In the genomic region with DNA sequence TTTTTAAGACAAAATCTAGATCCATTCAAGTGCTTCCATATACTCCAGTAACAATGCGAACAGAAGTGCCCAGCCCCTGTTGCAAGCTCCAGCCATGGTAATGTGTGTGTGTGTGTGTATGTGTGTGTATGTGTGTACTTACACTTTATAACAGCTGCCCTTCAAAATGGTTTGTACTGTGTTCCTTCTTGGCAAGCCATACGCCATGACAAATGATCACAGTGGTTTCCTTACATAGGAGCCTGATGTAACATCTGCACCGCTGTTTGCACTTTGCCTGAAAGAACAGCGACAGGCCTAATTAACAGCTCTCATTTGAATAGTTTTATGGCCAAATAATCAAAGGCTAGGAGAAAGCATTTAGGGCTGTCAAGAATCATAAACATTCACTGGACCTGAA, we compare ENCODE assay signal across 11 mouse cellular contexts. TPM values are rescaled to one million over a fixed set of nuclear protein-coding genes. Genes with fewer than 3 reads are reported as not detected.
DNase-seq lines count a peak whose midpoint lies in the region; ATAC-seq lines count a peak whose summit lies in the region.
"Had no signal": no experiment of that assay in that cellular context is flagged by ENCODE, and none has a peak within 500 bp of the region (broad histone marks: within the 10 kb centered on the region; RNA-seq: fewer than 3 reads in every experiment).

No protein-coding gene starts in this region.

- no peak overlapping the region for H3K9ac ChIP-seq in heart, embryonic 16.5 days (ENCODE audit: low read length)
- no peak overlapping the region for H3K9ac ChIP-seq in hindbrain, embryonic 16.5 days (ENCODE audit: low read depth, low read length)
- no peak overlapping the region for H3K9ac ChIP-seq in midbrain, embryonic 15.5 days

- H3K27me3 ChIP-seq in heart, embryonic 16.5 days (ENCODE audit: control insufficient read depth, insufficient read depth, low read length) = no peaks in the 10 kb centered on the region; the same call in 1 of the 2 replicates
- H3K27me3 ChIP-seq in hindbrain, embryonic 16.5 days (replicated peaks; ENCODE audit: control insufficient read depth, insufficient read depth, low read length) = no peaks in the 10 kb centered on the region
- H3K27me3 ChIP-seq in midbrain, embryonic 15.5 days (replicated peaks) = 0 out of 2 replicates have a peak, but pooled peaks cover 2% of the 10 kb centered on the region
- H3K27me3 ChIP-seq: CH12.LX had no signal

- WGBS in heart, embryonic 16.5 days = 72% methylated on average over 4 of the region's 4 CpGs
- WGBS in hindbrain, embryonic 16.5 days = 62% methylated on average over 4 of the region's 4 CpGs
- WGBS in midbrain, embryonic 15.5 days = 72% methylated on average over 4 of the region's 4 CpGs

- no peaks in the 10 kb centered on the region for H3K9me3 ChIP-seq in heart, embryonic 16.5 days (replicated peaks; ENCODE audit: control insufficient read depth, low read length)
- no peaks in the 10 kb centered on the region for H3K9me3 ChIP-seq in hindbrain, embryonic 16.5 days (ENCODE audit: control insufficient read depth, low read length)
- no peaks in the 10 kb centered on the region for H3K9me3 ChIP-seq in midbrain, embryonic 15.5 days

- intact Hi-C loops in heart, postnatal 25 days (cut with DNase I) = loop anchor here (5.0 kb wide), 2 partner anchors 42 to 57 kb away; no protein-coding TSS in a partner anchor

- no peaks in the 10 kb centered on the region for H3K4me1 ChIP-seq in heart, embryonic 16.5 days (ENCODE audit: control insufficient read depth, insufficient read depth, low read length)
- H3K4me1 ChIP-seq in hindbrain, embryonic 16.5 days (ENCODE audit: control insufficient read depth, insufficient read depth, low read depth, low read length) = peaks cover 2% of the 10 kb centered on the region; the same call in 1 of the 2 replicates
- H3K4me1 ChIP-seq in midbrain, embryonic 15.5 days = peaks cover 11% of the 10 kb centered on the region; the same call in 1 of the 2 replicates

- no peak for ATAC-seq in heart, embryonic 16.5 days (replicated peaks; ENCODE audit: extremely low read depth, insufficient read depth, low FRiP score)
- ATAC-seq in hindbrain, embryonic 16.5 days = peak; percentile 2; the same call in 1 of the 2 replicates
- no peak for ATAC-seq in midbrain, embryonic 15.5 days (replicated peaks)

- no peaks in the 10 kb centered on the region for H3K36me3 ChIP-seq in heart, embryonic 16.5 days (ENCODE audit: control insufficient read depth, insufficient read depth)
- no peaks in the 10 kb centered on the region for H3K36me3 ChIP-seq in hindbrain, embryonic 16.5 days (ENCODE audit: control insufficient read depth, insufficient read depth, low read length)
- no peaks in the 10 kb centered on the region for H3K36me3 ChIP-seq in midbrain, embryonic 15.5 days (replicated peaks)

- H3K4me2 ChIP-seq in heart, embryonic 16.5 days (ENCODE audit: low read depth, low read length) = peak overlapping the region; percentile 96
- H3K4me2 ChIP-seq in hindbrain, embryonic 16.5 days (ENCODE audit: low read length) = peak overlapping the region; percentile 100
- peak overlapping the region; percentile 100 for H3K4me2 ChIP-seq in midbrain, embryonic 15.5 days

- no peak for DNase-seq in heart, postnatal 25 days (ENCODE audit: low spot score)
- DNase-seq in c-Kit-positive CD71-positive TER-119-positive erythroid progenitor cells, embryonic 14.5 days (ENCODE audit: low spot score) = peak; percentile 1
- DNase-seq in cerebellum, adult 9-11 months = no peak
- DNase-seq in B cell, adult 2 months = no peak
- DNase-seq in ovary, postnatal 36 days (ENCODE audit: low spot score) = no peak

- H3K4me3 ChIP-seq in heart, embryonic 16.5 days (ENCODE audit: low read length) = peak overlapping the region; percentile 68; the same call in 1 of the 2 replicates
- H3K4me3 ChIP-seq in hindbrain, embryonic 16.5 days (ENCODE audit: low read length) = peak overlapping the region; percentile 65; the same call in 1 of the 2 replicates
- peak overlapping the region; percentile 67 for H3K4me3 ChIP-seq in midbrain, embryonic 15.5 days

- no peak overlapping the region for H3K27ac ChIP-seq in heart, embryonic 16.5 days (ENCODE audit: low read length)
- no peak overlapping the region for H3K27ac ChIP-seq in hindbrain, embryonic 16.5 days (ENCODE audit: low read depth, low read length)
- H3K27ac ChIP-seq in midbrain, embryonic 15.5 days = no peak overlapping the region

RNA-seq across cellular contexts. Expression of a gene that starts 1.0 kb away (rescaled TPM):
- 0.24 and 0.35 TPM in 2 replicates for polyA plus RNA-seq in heart, embryonic 16.5 days (2015; fragmentation: Nextera tagmentation; extraction: Ambion mirVana)
- total RNA-seq in heart, postnatal 25 days (2021) = not detected
- polyA plus RNA-seq in hindbrain, embryonic 16.5 days (2015; fragmentation: Nextera tagmentation; extraction: Ambion mirVana) = 0.15 and 0.28 TPM in 2 replicates
- 0.17 and 0.93 TPM in 2 replicates for polyA plus RNA-seq in midbrain, embryonic 15.5 days (2015; fragmentation: Nextera tagmentation; extraction: Ambion mirVana)
- total RNA-seq: adrenal gland, postnatal 10 days; CH12.LX had no signal

RNA-seq across cellular contexts. Expression of a gene that starts 25.6 kb away (rescaled TPM):
- 2.2 and 2.5 TPM in 2 replicates for polyA plus RNA-seq in heart, embryonic 16.5 days (2015; fragmentation: Nextera tagmentation; extraction: Ambion mirVana)
- total RNA-seq in heart, postnatal 25 days (2021) = 1 to 10 TPM; 4.8 to 4.9 TPM
- polyA plus RNA-seq in hindbrain, embryonic 16.5 days (2015; fragmentation: Nextera tagmentation; extraction: Ambion mirVana) = 0.32 and 0.34 TPM in 2 replicates
- polyA plus RNA-seq in midbrain, embryonic 15.5 days (2015; fragmentation: Nextera tagmentation; extraction: Ambion mirVana) = 0.13 TPM in 2 replicates
- total RNA-seq: CH12.LX; megakaryocyte progenitor cell, adult 5-6 weeks had no signal

RNA-seq across cellular contexts. Expression of a gene that starts 37.4 kb away (rescaled TPM):
- 9.2 and 13.5 TPM in 2 replicates for polyA plus RNA-seq in heart, embryonic 16.5 days (2015; fragmentation: Nextera tagmentation; extraction: Ambion mirVana)
- 10 to 100 TPM; 37.4 to 42.7 TPM for total RNA-seq in heart, postnatal 25 days (2021)
- 1.9 and 3.0 TPM in 2 replicates for polyA plus RNA-seq in hindbrain, embryonic 16.5 days (2015; fragmentation: Nextera tagmentation; extraction: Ambion mirVana)
- polyA plus RNA-seq in midbrain, embryonic 15.5 days (2015; fragmentation: Nextera tagmentation; extraction: Ambion mirVana) = 2.1 TPM in 2 replicates
